Comparison of ENCODE assay signal across 11 mouse cellular contexts in the genomic region with DNA sequence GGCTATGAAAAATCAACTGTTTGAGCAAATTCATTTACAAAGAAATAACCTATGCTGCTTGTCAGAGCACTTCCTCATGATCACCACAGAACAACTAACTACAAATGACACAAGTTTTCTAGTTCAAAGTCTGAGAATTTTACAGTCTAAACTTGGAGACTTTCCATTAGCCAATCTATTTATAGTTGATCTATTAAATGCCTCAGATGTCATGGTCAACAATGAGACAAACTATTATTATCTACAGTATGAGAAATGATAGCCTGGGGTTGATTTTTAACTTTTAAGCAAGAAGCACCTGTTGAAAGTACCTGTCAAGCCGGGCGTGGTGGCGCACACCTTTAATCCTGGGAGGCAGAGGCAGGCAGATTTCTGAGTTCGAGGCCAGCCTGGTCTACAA. TPM values are rescaled to one million over a fixed set of nuclear protein-coding genes. Genes with fewer than 3 reads are reported as not detected.
DNase-seq lines count a peak whose midpoint lies in the region; ATAC-seq and TF ChIP-seq lines count a peak whose summit lies in the region.
"Had no signal": no experiment of that assay in that cellular context is flagged by ENCODE, and none has a peak within 500 bp of the region (broad histone marks: within the 10 kb centered on the region; RNA-seq: fewer than 3 reads in every experiment).

No protein-coding gene starts in this region.

- TF ChIP-seq POLR2A in kidney, adult 2 months (IDR thresholded peaks at IDR 0.05; ENCODE audit: low read depth, low read length) = no peak
- no peak for TF ChIP-seq POLR2A in CH12.LX (IDR thresholded peaks at IDR 0.05; ENCODE audit: low read depth, low read length)

- no peak for TF ChIP-seq EP300 in CH12.LX (IDR thresholded peaks at IDR 0.05; ENCODE audit: low read length)

- no peak for TF ChIP-seq RAD21 in CH12.LX (IDR thresholded peaks at IDR 0.05; ENCODE audit: low read depth, low read length)

- peak overlapping the region; percentile 69; the same call in 1 of the 2 replicates for H3K4me2 ChIP-seq in forebrain, embryonic 14.5 days (ENCODE audit: low read length)
- no peak overlapping the region for H3K4me2 ChIP-seq in forebrain, embryonic 15.5 days (replicated peaks)
- no peak overlapping the region for H3K4me2 ChIP-seq in kidney, embryonic 14.5 days (replicated peaks; ENCODE audit: low read depth, low read length)
- H3K4me2 ChIP-seq in CH12.LX (ENCODE audit: insufficient read depth, low read depth, poor library complexity, severe bottlenecking) = peak overlapping the region; percentile 55
- peak overlapping the region; percentile 76 for H3K4me2 ChIP-seq in liver, embryonic 11.5 days

- no peak for ATAC-seq in forebrain, embryonic 14.5 days
- no peak for ATAC-seq in forebrain, embryonic 15.5 days (replicated peaks)
- no peak for ATAC-seq in kidney, embryonic 14.5 days (ENCODE audit: low FRiP score, low TSS enrichment)
- ATAC-seq in liver, embryonic 11.5 days (replicated peaks; ENCODE audit: low FRiP score) = no peak
- ATAC-seq: midbrain, embryonic 15.5 days had no signal

- no peaks in the 10 kb centered on the region for H3K27me3 ChIP-seq in forebrain, embryonic 14.5 days (replicated peaks; ENCODE audit: control insufficient read depth, insufficient read depth, low read length)
- no peaks in the 10 kb centered on the region for H3K27me3 ChIP-seq in forebrain, embryonic 15.5 days
- H3K27me3 ChIP-seq in kidney, adult 2 months (replicated peaks; ENCODE audit: control insufficient read depth, insufficient read depth, low read length) = no peaks in the 10 kb centered on the region
- no peaks in the 10 kb centered on the region for H3K27me3 ChIP-seq in kidney, embryonic 14.5 days (ENCODE audit: control insufficient read depth, insufficient read depth, low read length)
- peaks cover 13% of the 10 kb centered on the region for H3K27me3 ChIP-seq in CH12.LX (replicated peaks)
- no peaks in the 10 kb centered on the region for H3K27me3 ChIP-seq in liver, embryonic 11.5 days (replicated peaks; ENCODE audit: control insufficient read depth, insufficient read depth, low read length)
- H3K27me3 ChIP-seq: midbrain, embryonic 15.5 days had no signal

- 95% methylated on average over 4 of the region's 4 CpGs for WGBS in forebrain, embryonic 14.5 days
- WGBS in forebrain, embryonic 15.5 days = 97% methylated on average over 4 of the region's 4 CpGs
- WGBS in kidney, adult 2 months = 67% methylated on average over 4 of the region's 4 CpGs
- 97% methylated on average over 4 of the region's 4 CpGs for WGBS in kidney, embryonic 14.5 days
- 86% methylated on average over 4 of the region's 4 CpGs for WGBS in liver, embryonic 11.5 days

- dilution Hi-C loops in CH12.LX (cut with MboI; ENCODE audit: extremely low pct_ligation_motif_present, extremely low pct_unique_long_range_greater_than_20kb, low sequenced_read_pairs) = no loop called here

- H3K9me3 ChIP-seq in forebrain, embryonic 14.5 days (replicated peaks; ENCODE audit: control insufficient read depth, low read length) = no peaks in the 10 kb centered on the region
- no peaks in the 10 kb centered on the region for H3K9me3 ChIP-seq in forebrain, embryonic 15.5 days
- no peaks in the 10 kb centered on the region for H3K9me3 ChIP-seq in kidney, embryonic 14.5 days (ENCODE audit: control insufficient read depth, low read length)
- H3K9me3 ChIP-seq in CH12.LX (replicated peaks; ENCODE audit: low read length) = no peaks in the 10 kb centered on the region
- H3K9me3 ChIP-seq in liver, embryonic 11.5 days (ENCODE audit: control insufficient read depth, low read length) = no peaks in the 10 kb centered on the region
- H3K9me3 ChIP-seq: midbrain, embryonic 15.5 days had no signal

- no peak overlapping the region for H3K9ac ChIP-seq in forebrain, embryonic 14.5 days (ENCODE audit: low read length)
- H3K9ac ChIP-seq in forebrain, embryonic 15.5 days (replicated peaks) = no peak overlapping the region
- no peak overlapping the region for H3K9ac ChIP-seq in kidney, embryonic 14.5 days (ENCODE audit: low read depth, low read length)
- no peak overlapping the region for H3K9ac ChIP-seq in CH12.LX (ENCODE audit: insufficient read depth, low read depth)
- no peak overlapping the region for H3K9ac ChIP-seq in liver, embryonic 11.5 days (ENCODE audit: low read depth, low read length)

- H3K4me1 ChIP-seq in forebrain, embryonic 14.5 days (ENCODE audit: control insufficient read depth, insufficient read depth, low read length) = peaks cover 7% of the 10 kb centered on the region
- peaks cover 17% of the 10 kb centered on the region for H3K4me1 ChIP-seq in forebrain, embryonic 15.5 days
- peaks cover 4% of the 10 kb centered on the region; the same call in 1 of the 2 replicates for H3K4me1 ChIP-seq in kidney, adult 2 months (ENCODE audit: control insufficient read depth, insufficient read depth, low read length)
- peaks cover 3% of the 10 kb centered on the region; the same call in 1 of the 2 replicates for H3K4me1 ChIP-seq in kidney, embryonic 14.5 days (ENCODE audit: control insufficient read depth, insufficient read depth, low read length)
- H3K4me1 ChIP-seq in CH12.LX (ENCODE audit: control insufficient read depth in 1 of 2, insufficient read depth in 2 of 2) = peaks cover 4 to 14% of the 10 kb centered on the region in 2 experiments; a peak in 3 of 4 replicates
- 0 out of 2 replicates have a peak, but pooled peaks cover 5% of the 10 kb centered on the region for H3K4me1 ChIP-seq in liver, embryonic 11.5 days (replicated peaks; ENCODE audit: control insufficient read depth, insufficient read depth, low read length)

- no peak for DNase-seq in forebrain, embryonic 14.5 days (ENCODE audit: low spot score)
- peak; percentile 59 for DNase-seq in kidney, adult 2 months
- no peak for DNase-seq in CH12.LX (ENCODE audit: extremely low read depth)
- DNase-seq in liver, embryonic 11.5 days (ENCODE audit: low spot score) = no peak
- no peak for DNase-seq in spleen, postnatal 36 days (ENCODE audit: low spot score in 2 of 2)
- no peak for DNase-seq in gastrocnemius, postnatal 36 days
- DNase-seq: adrenal gland, adult 2 months; B cell, adult 2 months had no signal

- no peak overlapping the region for H3K4me3 ChIP-seq in forebrain, embryonic 14.5 days (ENCODE audit: low read depth, low read length)
- no peak overlapping the region for H3K4me3 ChIP-seq in forebrain, embryonic 15.5 days
- no peak overlapping the region for H3K4me3 ChIP-seq in kidney, adult 2 months (ENCODE audit: insufficient read depth, low read depth, low read length)
- H3K4me3 ChIP-seq in kidney, embryonic 14.5 days (ENCODE audit: low read length) = no peak overlapping the region
- H3K4me3 ChIP-seq in CH12.LX (replicated peaks in 1 of 3; ENCODE audit: low read depth in 2 of 3, low read length in 2 of 3, poor library complexity in 1 of 3) = no peak overlapping the region
- no peak overlapping the region for H3K4me3 ChIP-seq in liver, embryonic 11.5 days (ENCODE audit: low read depth, low read length)

- intact Hi-C loops in gastrocnemius, postnatal 36 days (cut with DNase I) = no loop called here

- in situ Hi-C loops in CH12.LX (cut with MboI; ENCODE audit: low pct_ligation_motif_present, low pct_unique_long_range_greater_than_20kb, low sequenced_read_pairs) = no loop called here

- H3K79me2 ChIP-seq in CH12.LX (replicated peaks; ENCODE audit: control insufficient read depth, extremely low read depth, insufficient read depth, poor library complexity, severe bottlenecking) = peaks cover 30% of the 10 kb centered on the region

- peaks cover 17% of the 10 kb centered on the region for H3K36me3 ChIP-seq in forebrain, embryonic 14.5 days (ENCODE audit: control insufficient read depth, insufficient read depth, low read length)
- peaks cover 10% of the 10 kb centered on the region for H3K36me3 ChIP-seq in forebrain, embryonic 15.5 days
- H3K36me3 ChIP-seq in kidney, adult 2 months (ENCODE audit: control insufficient read depth, insufficient read depth, low read length) = no peaks in the 10 kb centered on the region; the same call in 1 of the 2 replicates
- peaks cover 9% of the 10 kb centered on the region for H3K36me3 ChIP-seq in kidney, embryonic 14.5 days (ENCODE audit: control insufficient read depth, insufficient read depth, low read length)
- H3K36me3 ChIP-seq in CH12.LX (replicated peaks in 1 of 2; ENCODE audit: control insufficient read depth in 1 of 2, insufficient read depth in 1 of 2, low read length in 1 of 2) = peaks cover 3 to 9% of the 10 kb centered on the region in 2 experiments
- no peaks in the 10 kb centered on the region for H3K36me3 ChIP-seq in liver, embryonic 11.5 days (ENCODE audit: control insufficient read depth, insufficient read depth, low read length)

- TF ChIP-seq CTCF in kidney, adult 2 months (conservative IDR thresholded peaks at IDR 0.05; ENCODE audit: insufficient read depth, insufficient read length, low read depth, low read length) = no peak
- TF ChIP-seq CTCF in CH12.LX (conservative IDR thresholded peaks at IDR 0.05 in 1 of 2, IDR thresholded peaks at IDR 0.05 in 1 of 2; ENCODE audit: low read depth in 2 of 2, low read length in 2 of 2) = no peak

- no peak overlapping the region for H3K27ac ChIP-seq in forebrain, embryonic 14.5 days (ENCODE audit: low read depth, low read length)
- H3K27ac ChIP-seq in forebrain, embryonic 15.5 days (replicated peaks) = no peak overlapping the region
- no peak overlapping the region for H3K27ac ChIP-seq in kidney, adult 2 months (ENCODE audit: insufficient read depth, low read depth, low read length)
- H3K27ac ChIP-seq in kidney, embryonic 14.5 days (ENCODE audit: low read depth, low read length) = no peak overlapping the region
- H3K27ac ChIP-seq in CH12.LX (ENCODE audit: insufficient read depth, low read depth) = no peak overlapping the region
- H3K27ac ChIP-seq in liver, embryonic 11.5 days (ENCODE audit: low read depth, low read length) = no peak overlapping the region
- H3K27ac ChIP-seq: midbrain, embryonic 15.5 days had no signal

RNA-seq across cellular contexts. Expression of a gene that starts 1.7 kb away (rescaled TPM):
- 593 and 826 TPM in 2 replicates for polyA plus RNA-seq in forebrain, embryonic 14.5 days (2014; fragmentation: Nextera tagmentation; extraction: Ambion mirVana)
- 576 and 626 TPM in 2 replicates for polyA plus RNA-seq in forebrain, embryonic 15.5 days (2015; fragmentation: Nextera tagmentation; extraction: Ambion mirVana)
- polyA plus RNA-seq in kidney, adult 2 months (2012; rRNA removed) = 60.8 and 76.1 TPM in 2 replicates
- 654 and 761 TPM in 2 replicates for polyA plus RNA-seq in kidney, embryonic 14.5 days (2014; fragmentation: Nextera tagmentation; extraction: Ambion mirVana)
- total RNA-seq in CH12.LX (2012; rRNA removed) = 51.4 and 73.2 TPM in 2 replicates
- 37.8 and 46.6 TPM in 2 replicates for total RNA-seq in CH12.LX (2014; rRNA removed)
- 63.7 and 67.6 TPM in 2 replicates for polyA plus RNA-seq in CH12.LX (2012; ENCODE audit: insufficient read length, low read depth)
- 242 and 254 TPM in 2 replicates for polyA plus RNA-seq in liver, embryonic 11.5 days (2014; fragmentation: Nextera tagmentation; extraction: Ambion mirVana)
- 10 to 100 TPM; 36.4 to 49.2 TPM for total RNA-seq in gastrocnemius, postnatal 36 days (2021)

RNA-seq across cellular contexts. Expression of a gene that starts 27.3 kb away (rescaled TPM):
- 4,105 and 4,592 TPM in 2 replicates for polyA plus RNA-seq in forebrain, embryonic 14.5 days (2014; fragmentation: Nextera tagmentation; extraction: Ambion mirVana)
- 3,682 and 3,685 TPM in 2 replicates for polyA plus RNA-seq in forebrain, embryonic 15.5 days (2015; fragmentation: Nextera tagmentation; extraction: Ambion mirVana)
- 1,045 and 1,237 TPM in 2 replicates for polyA plus RNA-seq in kidney, adult 2 months (2012; rRNA removed)
- polyA plus RNA-seq in kidney, embryonic 14.5 days (2014; fragmentation: Nextera tagmentation; extraction: Ambion mirVana) = 6,047 and 7,558 TPM in 2 replicates
- total RNA-seq in CH12.LX (2012; rRNA removed) (8,867 and 10,240 TPM in 2 replicates), CH12.LX (2014; rRNA removed) (9,428 and 9,904 TPM in 2 replicates)
- 5,045 and 5,764 TPM in 2 replicates for polyA plus RNA-seq in CH12.LX (2012; ENCODE audit: insufficient read length, low read depth)
- polyA plus RNA-seq in liver, embryonic 11.5 days (2014; fragmentation: Nextera tagmentation; extraction: Ambion mirVana) = 5,363 and 5,401 TPM in 2 replicates
- total RNA-seq in gastrocnemius, postnatal 36 days (2021) = 100 to 1,000 TPM; 206 to 211 TPM

RNA-seq across cellular contexts. Expression of a gene that starts 33.2 kb away (rescaled TPM):
- 8.7 and 12.1 TPM in 2 replicates for polyA plus RNA-seq in forebrain, embryonic 14.5 days (2014; fragmentation: Nextera tagmentation; extraction: Ambion mirVana)
- 13.5 and 14.8 TPM in 2 replicates for polyA plus RNA-seq in forebrain, embryonic 15.5 days (2015; fragmentation: Nextera tagmentation; extraction: Ambion mirVana)
- 5.8 and 7.6 TPM in 2 replicates for polyA plus RNA-seq in kidney, adult 2 months (2012; rRNA removed)
- polyA plus RNA-seq in kidney, embryonic 14.5 days (2014; fragmentation: Nextera tagmentation; extraction: Ambion mirVana) = 28.1 and 29.5 TPM in 2 replicates
- total RNA-seq in CH12.LX (2012; rRNA removed) = 19.3 and 29.7 TPM in 2 replicates
- 45.2 and 50.5 TPM in 2 replicates for total RNA-seq in CH12.LX (2014; rRNA removed)
- polyA plus RNA-seq in CH12.LX (2012; ENCODE audit: insufficient read length, low read depth) = 35.0 and 42.4 TPM in 2 replicates
- 13.2 and 13.7 TPM in 2 replicates for polyA plus RNA-seq in liver, embryonic 11.5 days (2014; fragmentation: Nextera tagmentation; extraction: Ambion mirVana)
- 10 to 100 TPM; 19.7 to 20.7 TPM for total RNA-seq in gastrocnemius, postnatal 36 days (2021)

RNA-seq across cellular contexts. Expression of a gene that starts 53.7 kb away (rescaled TPM):
- polyA plus RNA-seq in forebrain, embryonic 14.5 days (2014; fragmentation: Nextera tagmentation; extraction: Ambion mirVana) = 28.6 and 32.6 TPM in 2 replicates
- 38.7 and 38.8 TPM in 2 replicates for polyA plus RNA-seq in forebrain, embryonic 15.5 days (2015; fragmentation: Nextera tagmentation; extraction: Ambion mirVana)
- 47.7 and 53.7 TPM in 2 replicates for polyA plus RNA-seq in kidney, adult 2 months (2012; rRNA removed)
- 11.0 and 14.6 TPM in 2 replicates for polyA plus RNA-seq in kidney, embryonic 14.5 days (2014; fragmentation: Nextera tagmentation; extraction: Ambion mirVana)
- total RNA-seq in CH12.LX (2012; rRNA removed) (33.1 and 46.3 TPM in 2 replicates), CH12.LX (2014; rRNA removed) (8.5 and 10.6 TPM in 2 replicates)
- polyA plus RNA-seq in CH12.LX (2012; ENCODE audit: insufficient read length, low read depth) = 197 and 238 TPM in 2 replicates
- 11.5 and 12.7 TPM in 2 replicates for polyA plus RNA-seq in liver, embryonic 11.5 days (2014; fragmentation: Nextera tagmentation; extraction: Ambion mirVana)
- total RNA-seq in gastrocnemius, postnatal 36 days (2021) = 10 to 100 TPM; 41.1 to 53.3 TPM

Comparison
In these comparisons a context has a peak if more than half of its experiments do, and no peak if none do; other contexts are left out.
1. H3K4me2 ChIP-seq: peak in forebrain, embryonic 14.5 days (single experiment), CH12.LX (single experiment) and liver, embryonic 11.5 days (single experiment); none in forebrain, embryonic 15.5 days (single experiment) and kidney, embryonic 14.5 days (single experiment).